Mouse (Mus musculus): ENCODE results near the gene Flad1. TPM values are rescaled to one million over a fixed set of nuclear protein-coding genes. Genes with fewer than 3 reads are reported as not detected.

Gene Flad1
- polyA plus RNA-seq, 1 experiment: 45.4 TPM

DNA sequence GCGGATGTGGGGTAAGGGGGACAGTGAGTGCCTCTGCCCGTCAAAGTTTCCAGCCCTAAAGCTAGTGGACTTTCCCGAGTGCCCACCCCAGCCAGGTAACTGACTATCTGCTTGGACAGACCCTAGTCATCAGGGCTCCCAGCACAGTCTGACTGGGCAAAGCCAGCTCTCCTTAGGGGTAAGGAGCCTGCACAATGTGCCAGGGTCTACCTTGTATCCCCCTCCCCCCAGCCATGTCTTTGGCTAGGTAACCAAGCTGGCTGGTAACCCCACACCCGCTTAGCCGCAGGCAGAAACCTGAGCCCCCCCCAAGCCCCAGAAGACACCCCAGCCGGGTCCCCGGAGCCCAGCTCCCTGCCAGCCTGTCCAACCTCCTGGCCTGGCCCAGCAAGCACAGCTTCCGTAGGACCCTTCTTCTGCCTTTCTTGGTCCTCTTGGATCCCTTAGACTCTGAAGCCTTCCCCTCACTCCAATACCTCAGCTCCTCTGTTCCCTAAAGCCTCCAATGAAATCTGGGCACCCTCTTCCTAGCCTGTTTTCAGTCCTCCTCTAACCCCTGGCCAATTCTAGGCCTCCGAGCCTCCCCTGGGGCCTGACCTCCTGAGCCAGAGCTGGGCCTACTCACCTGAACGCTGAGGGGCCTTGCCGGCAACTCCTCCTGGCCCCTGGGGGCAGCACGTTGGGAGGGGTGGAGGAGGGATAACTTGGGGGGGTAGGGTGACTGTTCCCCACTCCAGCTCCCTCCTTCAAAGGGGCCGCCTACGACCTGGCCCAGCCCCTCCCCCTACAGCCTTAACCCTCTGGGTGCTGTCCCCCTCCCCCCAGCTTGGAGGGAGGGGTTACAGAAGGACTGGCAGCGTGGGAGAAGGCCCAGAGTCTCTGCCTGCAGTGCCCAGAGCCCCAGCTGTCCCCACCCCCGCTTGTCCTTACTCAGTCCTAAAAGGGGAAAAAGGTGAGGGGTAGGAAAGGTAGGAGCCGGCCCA lies 24.9 kb downstream of the Flad1 start:
- Histone ChIP-seq H3K4me1 (ENCODE audit: control insufficient read depth, insufficient read depth, low read length) (peaks cover 2% of the 10 kb centered on the region), H3K27ac (ENCODE audit: insufficient read depth, low read length) (no peak overlapping the region), H3K4me3 (ENCODE audit: insufficient read depth, low read length) (no peak overlapping the region)
- TF ChIP-seq CTCF (IDR thresholded peaks at IDR 0.05; ENCODE audit: extremely low read depth, insufficient read depth, low read length) (no peak), POLR2A (IDR thresholded peaks at IDR 0.05; ENCODE audit: extremely low read depth, insufficient read depth, low read length) (no peak)

DNA sequence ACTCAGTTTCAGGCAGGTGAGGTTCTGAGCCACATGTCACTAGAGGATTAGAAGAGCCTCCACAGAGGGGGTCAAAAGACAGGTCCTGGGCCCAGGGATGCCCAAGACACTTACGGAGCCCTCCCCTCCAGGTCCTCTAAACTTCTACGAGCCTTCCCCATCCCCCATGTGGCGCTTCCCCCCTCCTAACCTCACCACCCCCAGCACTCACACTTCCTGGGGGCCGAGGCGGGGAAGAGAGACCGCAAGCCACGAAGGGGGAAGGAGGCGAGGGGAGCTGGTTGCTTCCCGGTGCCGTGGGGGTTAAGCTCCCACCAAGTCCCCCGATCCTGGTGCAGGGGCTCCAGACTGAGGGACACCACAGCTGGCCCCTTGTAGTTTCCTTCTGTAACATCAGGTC lies 26.2 kb downstream of the Flad1 start:
- no peak for TF ChIP-seq POLR2A (IDR thresholded peaks at IDR 0.05; ENCODE audit: extremely low read depth, insufficient read depth, low read length)
- no peak for TF ChIP-seq CTCF (IDR thresholded peaks at IDR 0.05; ENCODE audit: extremely low read depth, insufficient read depth, low read length)
- Histone ChIP-seq H3K27ac (ENCODE audit: insufficient read depth, low read length) (no peak overlapping the region), H3K4me1 (ENCODE audit: control insufficient read depth, insufficient read depth, low read length) (no peaks in the 10 kb centered on the region), H3K4me3 (ENCODE audit: insufficient read depth, low read length) (no peak overlapping the region)

DNA sequence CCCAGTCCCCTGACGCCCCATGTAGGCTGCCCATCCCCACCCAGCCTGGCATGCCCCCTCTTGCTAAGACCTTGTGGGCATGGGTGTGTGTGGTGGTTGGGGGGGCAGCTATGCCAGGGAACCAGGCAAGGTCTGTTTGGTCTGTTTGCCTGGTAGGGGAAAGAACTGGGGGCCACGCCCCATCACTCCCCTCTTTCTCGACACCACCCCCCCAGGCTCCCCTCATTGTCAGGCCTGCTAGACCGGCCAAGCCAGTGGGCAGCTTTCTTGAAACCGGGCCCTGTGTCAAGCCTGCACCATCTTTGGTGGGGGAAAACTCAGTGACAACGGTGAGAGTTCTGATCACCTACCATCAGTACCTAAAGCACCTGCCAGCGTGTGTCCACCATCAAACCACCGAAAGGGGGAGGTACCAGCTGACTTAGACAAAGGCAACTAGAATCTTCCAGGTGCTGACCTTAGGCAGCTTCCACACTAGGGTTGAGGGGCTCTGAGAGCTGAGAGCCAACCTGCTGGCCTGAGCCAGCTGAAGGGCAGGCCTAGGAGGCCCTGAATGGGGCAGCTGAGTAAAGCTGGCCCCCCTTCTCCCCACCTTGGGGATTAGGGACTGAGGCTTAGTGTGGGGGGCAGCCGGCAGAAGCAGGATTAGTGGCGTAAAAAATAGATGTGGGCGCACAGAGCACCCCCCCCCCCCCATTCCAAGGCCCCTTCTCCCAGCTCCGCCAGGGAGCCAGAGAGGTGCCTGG lies 27.2 kb downstream of the Flad1 start:
- H3K4me1 ChIP-seq (ENCODE audit: control insufficient read depth, insufficient read depth, low read length): no peaks in the 10 kb centered on the region
- no peak overlapping the region for H3K4me3 ChIP-seq (ENCODE audit: insufficient read depth, low read length)
- H3K27ac ChIP-seq (ENCODE audit: insufficient read depth, low read length): no peak overlapping the region
- TF ChIP-seq POLR2A (IDR thresholded peaks at IDR 0.05; ENCODE audit: extremely low read depth, insufficient read depth, low read length) (no peak), CTCF (IDR thresholded peaks at IDR 0.05; ENCODE audit: extremely low read depth, insufficient read depth, low read length) (no peak)

DNA sequence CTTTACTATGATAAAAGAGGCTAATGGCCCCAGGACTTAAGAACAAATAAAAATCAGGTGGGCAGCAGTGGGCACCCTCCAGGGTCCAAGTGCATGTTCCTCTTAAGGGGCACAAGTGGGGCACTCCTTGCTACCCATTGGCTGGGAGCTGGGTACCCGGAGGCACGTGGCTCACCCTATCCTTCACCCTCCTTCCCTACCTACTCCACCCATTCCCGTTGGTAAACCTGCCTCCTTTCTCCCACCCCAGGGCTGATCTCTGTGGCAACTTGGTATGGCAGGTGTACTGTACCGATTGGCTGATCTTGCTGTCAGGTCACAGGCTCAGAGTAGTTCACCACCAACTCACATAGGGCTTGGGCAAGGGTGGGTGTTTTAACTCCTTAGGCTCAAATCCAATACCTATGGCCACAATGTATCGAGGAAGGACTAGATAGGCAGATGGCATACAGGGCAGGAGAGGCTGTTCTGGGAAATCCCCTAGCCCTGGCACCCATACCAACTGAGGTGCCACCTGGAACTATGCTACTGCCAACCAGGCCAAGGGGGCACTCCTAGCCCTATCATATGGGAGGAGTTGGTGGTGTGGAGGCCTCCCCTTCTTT lies 27.9 kb downstream of the Flad1 start:
- Histone ChIP-seq H3K4me3 (ENCODE audit: insufficient read depth, low read length) (no peak overlapping the region), H3K4me1 (ENCODE audit: control insufficient read depth, insufficient read depth, low read length) (no peaks in the 10 kb centered on the region), H3K27ac (ENCODE audit: insufficient read depth, low read length) (no peak overlapping the region)
- TF ChIP-seq POLR2A (IDR thresholded peaks at IDR 0.05; ENCODE audit: extremely low read depth, insufficient read depth, low read length) (no peak), CTCF (IDR thresholded peaks at IDR 0.05; ENCODE audit: extremely low read depth, insufficient read depth, low read length) (no peak)

DNA sequence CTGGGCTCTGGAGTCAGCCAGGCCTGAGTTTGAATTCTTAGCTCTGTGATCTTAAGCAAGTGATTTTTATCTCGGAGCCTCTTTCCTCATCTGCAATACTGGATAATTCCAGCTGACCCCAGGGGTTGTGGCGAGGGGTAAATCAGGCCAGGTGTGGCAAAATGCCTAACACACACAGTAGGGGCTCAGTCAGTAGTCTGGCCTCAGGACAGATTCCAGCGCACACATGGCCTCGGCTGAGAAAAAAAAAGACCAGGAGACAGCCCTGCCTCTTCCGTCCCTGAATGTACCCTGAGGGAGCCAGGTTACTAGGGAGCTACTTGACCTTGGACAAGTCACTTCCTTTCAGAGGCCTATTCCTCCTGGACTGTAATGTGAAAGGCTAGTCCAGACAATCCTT lies 28.7 kb downstream of the Flad1 start:
- no peak for TF ChIP-seq POLR2A (IDR thresholded peaks at IDR 0.05; ENCODE audit: extremely low read depth, insufficient read depth, low read length)
- TF ChIP-seq CTCF (IDR thresholded peaks at IDR 0.05; ENCODE audit: extremely low read depth, insufficient read depth, low read length): no peak
- Histone ChIP-seq H3K4me1 (ENCODE audit: control insufficient read depth, insufficient read depth, low read length) (peaks cover 2% of the 10 kb centered on the region; the same call in 1 of the 2 replicates), H3K27ac (ENCODE audit: insufficient read depth, low read length) (no peak overlapping the region), H3K4me3 (ENCODE audit: insufficient read depth, low read length) (no peak overlapping the region)

DNA sequence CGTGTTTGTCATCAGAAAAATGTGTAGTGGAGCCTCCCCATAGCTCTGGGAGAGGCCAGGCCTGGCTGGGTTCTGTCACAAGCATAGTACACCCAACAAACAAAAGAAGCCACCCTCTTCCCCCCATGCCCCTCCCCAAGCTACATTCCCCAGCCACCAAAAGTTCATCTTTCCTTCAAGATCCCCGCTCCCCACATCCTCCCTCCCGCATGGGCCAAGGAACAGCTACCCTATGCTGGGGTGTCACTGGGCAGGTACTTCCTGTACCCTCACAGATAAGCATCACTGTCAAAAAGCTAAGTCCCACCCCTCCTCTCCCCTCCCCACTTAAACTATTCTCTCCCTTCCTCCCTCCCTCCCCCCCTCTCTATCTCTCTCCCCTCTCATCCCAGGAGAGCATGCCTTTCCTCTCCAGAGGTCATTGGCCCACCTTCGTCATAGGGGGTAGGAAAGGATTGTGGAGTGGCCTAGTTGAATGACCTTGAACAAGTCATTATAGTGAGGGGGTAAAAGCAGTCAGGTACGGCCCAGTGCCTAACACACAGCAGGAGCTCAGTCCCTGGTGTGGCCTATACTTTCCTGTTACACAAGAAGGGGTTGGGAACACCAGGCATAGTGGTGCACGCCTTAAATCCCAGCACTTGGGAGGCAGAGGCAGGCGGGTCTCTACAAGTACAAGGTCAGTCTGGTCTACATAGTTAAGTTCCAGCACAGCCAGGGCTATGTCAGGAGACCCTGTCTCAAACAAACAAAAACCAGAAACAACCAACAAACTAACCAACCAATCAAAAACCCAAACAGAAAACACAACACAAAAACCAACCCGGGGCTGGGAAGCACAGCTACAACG lies 29.4 kb downstream of the Flad1 start:
- TF ChIP-seq POLR2A (IDR thresholded peaks at IDR 0.05; ENCODE audit: extremely low read depth, insufficient read depth, low read length) (no peak), CTCF (IDR thresholded peaks at IDR 0.05; ENCODE audit: extremely low read depth, insufficient read depth, low read length) (no peak)
- Histone ChIP-seq H3K4me1 (ENCODE audit: control insufficient read depth, insufficient read depth, low read length) (peaks cover 2% of the 10 kb centered on the region; the same call in 1 of the 2 replicates), H3K27ac (ENCODE audit: insufficient read depth, low read length) (no peak overlapping the region), H3K4me3 (ENCODE audit: insufficient read depth, low read length) (no peak overlapping the region)

- no peak overlapping the region for H3K4me3 ChIP-seq (ENCODE audit: insufficient read depth, low read length)
- no peak for TF ChIP-seq POLR2A (IDR thresholded peaks at IDR 0.05; ENCODE audit: extremely low read depth, insufficient read depth, low read length)
- no peak for TF ChIP-seq CTCF (IDR thresholded peaks at IDR 0.05; ENCODE audit: extremely low read depth, insufficient read depth, low read length)
- H3K4me1 ChIP-seq (ENCODE audit: control insufficient read depth, insufficient read depth, low read length): peaks cover 2% of the 10 kb centered on the region; the same call in 1 of the 2 replicates
- H3K27ac ChIP-seq (ENCODE audit: insufficient read depth, low read length): no peak overlapping the region
Measured at GRCm38 (mm10) chr3:89381233-89381632, 30.4 kb downstream of the Flad1 start.

DNA sequence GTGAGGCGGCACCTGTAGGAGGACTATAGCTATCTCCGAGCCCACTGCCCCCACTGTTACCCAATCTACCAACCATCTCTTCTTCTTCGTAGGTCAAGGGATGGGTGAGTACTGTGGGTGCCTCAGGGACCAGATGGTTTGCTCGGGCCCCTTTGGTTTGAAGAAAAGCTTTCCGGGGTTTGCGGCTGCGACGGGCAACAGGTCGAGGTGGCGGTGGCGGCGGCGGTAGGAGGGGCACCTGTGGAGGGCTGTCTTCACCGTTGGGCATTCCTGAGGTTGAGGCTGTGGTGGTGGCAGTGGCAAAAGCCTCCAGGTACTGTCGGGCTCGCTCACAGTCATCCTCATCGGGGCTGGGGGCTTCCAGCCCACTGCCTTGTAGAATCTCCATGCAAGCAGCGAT lies 31.0 kb downstream of the Flad1 start:
- no peak overlapping the region for H3K4me3 ChIP-seq (ENCODE audit: insufficient read depth, low read length)
- TF ChIP-seq CTCF (IDR thresholded peaks at IDR 0.05; ENCODE audit: extremely low read depth, insufficient read depth, low read length) (no peak), POLR2A (IDR thresholded peaks at IDR 0.05; ENCODE audit: extremely low read depth, insufficient read depth, low read length) (no peak)
- peaks cover 2% of the 10 kb centered on the region; the same call in 1 of the 2 replicates for H3K4me1 ChIP-seq (ENCODE audit: control insufficient read depth, insufficient read depth, low read length)
- no peak overlapping the region for H3K27ac ChIP-seq (ENCODE audit: insufficient read depth, low read length)
